Mouse (Mus musculus) embryonic fibroblast, embryonic 13.5 days (primary cell): ENCODE measurements around the gene Trpv2. TPM values are rescaled to one million over a fixed set of nuclear protein-coding genes. Genes with fewer than 3 reads are reported as not detected.
A peak's percentile ranks its signal among the peaks of the same experiment; 100 is the strongest.

ENCODE experiments used
- H3K27ac ChIP-seq: 2 replicates; pipeline ENCODE4 v1.5.1; 2012; ENCODE audit warnings: low read length, control low read depth, inconsistent platforms; ENCODE audit not compliant: insufficient read depth
- H3K4me1 ChIP-seq: 2 replicates; pipeline ENCODE4 v1.6.1; 2011; ENCODE audit warnings: low read length; ENCODE audit not compliant: control insufficient read depth, insufficient read depth
- H3K4me3 ChIP-seq: 2 replicates; pipeline ENCODE4 v1.5.1; 2011; ENCODE audit warnings: mild to moderate bottlenecking, control low read depth, low read length; ENCODE audit not compliant: insufficient read depth
- CTCF ChIP-seq: IDR thresholded peaks from 2 replicates; pipeline ENCODE4 v1.5.1; 2011; ENCODE audit warnings: mild to moderate bottlenecking, control low read depth, low read length, moderate library complexity, borderline replicate concordance; ENCODE audit not compliant: insufficient read depth
- POLR2A ChIP-seq: IDR thresholded peaks from 2 replicates; pipeline ENCODE4 v1.6.1; 2011; ENCODE audit warnings: low read depth, mild to moderate bottlenecking, control low read depth, low read length, moderate library complexity
- polyA plus RNA-seq: library from polyadenylated mRNA; stranded (reverse); fragments of >200 nt; gene quantifications from 2 replicates; pipeline ENCODE4 v1.2.4, GENCODE M21; 2011; ENCODE audit warnings: low read depth; ENCODE audit not compliant: missing spikeins, insufficient read length

Trpv2 gene
- polyA plus RNA-seq, 1 experiment = 9.6 TPM

GRCm38 (mm10) chr11:62601732-62602618 lies 27.7 kb downstream of the Trpv2 start:
- 0 out of 2 replicates have a peak, but pooled peaks cover 3% of the 10 kb centered on the region for H3K4me1 ChIP-seq
- TF ChIP-seq CTCF = no peak
- peak; percentile 4 for TF ChIP-seq POLR2A
- H3K4me3 ChIP-seq = peak overlapping the region; percentile 14; the same call in 1 of the 2 replicates
- peak overlapping the region; percentile 50 for H3K27ac ChIP-seq

- 0 out of 2 replicates have a peak, but pooled peaks cover 3% of the 10 kb centered on the region for H3K4me1 ChIP-seq
- peak overlapping the region; percentile 75 for H3K27ac ChIP-seq
- peak overlapping the region; percentile 86 for H3K4me3 ChIP-seq
- TF ChIP-seq POLR2A (peak; percentile 99), CTCF (no peak)
These were observed 28.5 kb downstream of the Trpv2 start for GRCm38 (mm10) chr11:62602619-62603311.

- TF ChIP-seq CTCF (no peak), POLR2A (no peak)
- peak overlapping the region; percentile 75 for H3K27ac ChIP-seq
- H3K4me3 ChIP-seq = peak overlapping the region; percentile 86
These were observed 29.2 kb downstream of the Trpv2 start for GRCm38 (mm10) chr11:62603312-62604056.

GRCm38 (mm10) chr11:62604123-62604706 lies 29.9 kb downstream of the Trpv2 start:
- H3K27ac ChIP-seq = peak overlapping the region; percentile 56
- 0 out of 2 replicates have a peak, but pooled peaks cover 3% of the 10 kb centered on the region for H3K4me1 ChIP-seq
- no peak for TF ChIP-seq CTCF
- TF ChIP-seq POLR2A = no peak
- H3K4me3 ChIP-seq = peak overlapping the region; percentile 86

More at GRCm38 (mm10) chr11:62603312-62604056, 29.2 kb downstream of the Trpv2 start:
- H3K4me1 ChIP-seq = 0 out of 2 replicates have a peak, but pooled peaks cover 3% of the 10 kb centered on the region

- Histone ChIP-seq H3K27ac (peak overlapping the region; percentile 7), H3K4me3 (peak overlapping the region; percentile 86), H3K4me1 (0 out of 2 replicates have a peak, but pooled peaks cover 3% of the 10 kb centered on the region)
- TF ChIP-seq POLR2A (peak; percentile 21; the same call in 1 of the 2 replicates), CTCF (no peak)
These were observed 30.8 kb downstream of the Trpv2 start for GRCm38 (mm10) chr11:62604886-62605618.

GRCm38 (mm10) chr11:62605619-62606298 lies 31.5 kb downstream of the Trpv2 start:
- H3K4me3 ChIP-seq = peak overlapping the region; percentile 86; the same call in 1 of the 2 replicates

GRCm38 (mm10) chr11:62606299-62607169 lies 32.2 kb downstream of the Trpv2 start:
- no peak overlapping the region for H3K4me3 ChIP-seq
- no peak overlapping the region for H3K27ac ChIP-seq
- TF ChIP-seq POLR2A (peak; percentile 41; the same call in 1 of the 2 replicates), CTCF (no peak)
- H3K4me1 ChIP-seq = 0 out of 2 replicates have a peak, but pooled peaks cover 3% of the 10 kb centered on the region

More at GRCm38 (mm10) chr11:62605619-62606298, 31.5 kb downstream of the Trpv2 start:
- no peak overlapping the region for H3K27ac ChIP-seq
- TF ChIP-seq POLR2A (peak; percentile 55), CTCF (no peak)
- 0 out of 2 replicates have a peak, but pooled peaks cover 3% of the 10 kb centered on the region for H3K4me1 ChIP-seq
